Mouse (Mus musculus): Measurements from ENCODE around the gene Gm29797. TPM values are rescaled to one million over a fixed set of nuclear protein-coding genes. Genes with fewer than 3 reads are reported as not detected.

The Gm29797 gene
- total RNA-seq, 2 experiments from 2014 or later = not detected

DNA sequence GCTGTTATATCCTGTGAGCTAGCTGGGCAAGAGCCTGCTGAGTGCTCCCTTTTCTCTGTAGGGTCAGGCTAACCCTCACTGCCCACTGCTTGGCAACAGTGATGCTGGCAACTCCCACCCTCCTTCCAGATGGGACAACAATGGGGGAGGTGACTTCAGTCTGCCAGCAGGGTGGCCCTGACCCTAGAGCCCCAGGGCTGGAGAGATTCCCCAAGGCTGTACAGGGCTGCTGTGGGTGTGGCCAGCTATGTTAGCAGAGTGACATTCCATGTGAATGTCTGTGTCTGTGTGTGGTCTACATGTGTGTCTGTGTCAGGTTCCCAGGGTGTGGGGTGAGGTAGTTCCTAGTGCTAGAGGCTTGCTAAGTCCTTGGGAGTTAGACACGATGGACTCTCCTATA is 16.7 kb downstream of the Gm29797 start:
- no peak for DNase-seq

DNA sequence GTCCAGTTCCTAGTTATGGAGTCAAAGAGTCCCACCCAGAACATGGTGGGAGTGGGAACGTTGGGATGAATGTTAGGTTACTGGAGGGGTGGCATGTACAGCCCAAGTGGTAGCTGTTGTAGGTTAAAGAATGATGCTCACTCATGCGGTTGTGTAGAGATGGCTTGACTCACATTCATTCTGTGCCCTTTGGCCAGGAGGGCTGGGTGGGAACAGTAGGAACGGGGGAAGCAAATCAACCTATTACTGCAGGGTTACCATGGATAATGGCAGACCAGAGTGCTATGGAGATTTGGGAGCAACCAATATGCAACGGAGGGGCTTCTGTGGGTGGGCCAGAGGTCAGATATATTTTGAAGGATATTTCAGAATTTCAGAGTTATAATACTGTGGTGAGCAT is 18.1 kb downstream of the Gm29797 start:
- DNase-seq = no peak

GRCm38 (mm10) chr2:181675454-181675853 is 18.6 kb downstream of the Gm29797 start:
- DNase-seq = peak; percentile 77

GRCm38 (mm10) chr2:181676424-181676823 is 19.6 kb downstream of the Gm29797 start:
- DNase-seq = no peak

GRCm38 (mm10) chr2:181677096-181677754 is 20.4 kb downstream of the Gm29797 start:
- peak; percentile 54 for DNase-seq

DNA sequence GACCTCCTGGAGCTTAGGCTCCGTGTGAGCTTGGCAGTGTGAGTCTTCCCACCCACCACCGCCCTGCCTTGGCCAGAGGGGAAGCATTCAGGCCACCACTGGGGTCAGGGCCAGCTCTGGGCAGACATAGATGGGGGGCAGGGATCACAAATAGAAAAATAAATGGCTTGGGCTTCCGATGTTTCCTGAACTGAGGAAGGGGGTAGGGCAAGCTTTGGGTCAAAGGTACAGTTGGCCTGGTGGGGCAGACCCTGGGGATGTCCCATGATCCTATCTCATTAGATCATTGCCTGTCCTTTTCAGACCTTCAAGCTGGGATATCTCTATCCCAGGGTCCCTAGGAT is 20.9 kb downstream of the Gm29797 start:
- no peak for DNase-seq

DNA sequence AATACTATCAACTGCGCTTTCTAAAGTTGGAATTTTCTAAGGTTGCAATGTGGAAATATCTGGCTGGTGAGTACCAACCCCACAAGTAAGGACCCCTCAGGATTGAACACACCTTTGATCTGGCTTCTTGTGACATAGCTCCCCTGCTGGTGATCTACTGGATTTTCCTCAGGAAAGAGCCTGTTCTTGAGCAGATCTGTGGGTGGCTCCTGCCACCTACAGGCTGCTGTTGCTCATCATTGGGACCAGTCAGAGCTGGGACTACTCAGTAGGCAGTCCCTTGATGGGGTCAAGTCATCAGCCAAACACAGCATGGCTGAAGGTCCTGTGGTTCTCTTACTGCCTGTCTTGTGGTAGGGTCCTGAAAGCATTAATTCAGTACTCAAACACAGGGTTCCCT is 21.9 kb downstream of the Gm29797 start:
- peak; percentile 76 for DNase-seq

GRCm38 (mm10) chr2:181679951-181680715 is 23.3 kb downstream of the Gm29797 start, which contains the start of gene Tcea2:
TSS of gene Tcea2 (plus strand) at chr2:181680310.
- peak; percentile 73 for DNase-seq

DNA sequence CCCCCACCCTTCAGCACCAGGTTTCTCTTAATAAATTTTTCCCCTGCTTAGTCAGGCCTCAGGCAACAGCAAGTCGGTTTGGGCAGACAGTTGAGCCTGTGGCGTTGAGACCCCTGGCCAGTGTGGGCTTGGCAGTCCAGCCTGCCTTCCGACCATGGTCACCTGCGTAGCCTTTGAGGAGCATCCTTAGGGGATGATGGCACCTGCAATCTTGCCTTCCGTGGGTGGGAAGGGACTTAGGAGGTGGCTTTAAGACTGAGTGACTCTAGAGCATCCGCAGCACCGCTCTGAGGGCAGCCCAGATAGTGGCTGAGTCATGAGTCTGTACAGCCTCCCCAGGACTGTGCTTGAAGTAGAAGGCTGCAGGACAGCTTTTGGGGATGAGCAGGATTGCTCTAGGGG is 23.9 kb downstream of the Gm29797 start:
- no peak for DNase-seq

DNA sequence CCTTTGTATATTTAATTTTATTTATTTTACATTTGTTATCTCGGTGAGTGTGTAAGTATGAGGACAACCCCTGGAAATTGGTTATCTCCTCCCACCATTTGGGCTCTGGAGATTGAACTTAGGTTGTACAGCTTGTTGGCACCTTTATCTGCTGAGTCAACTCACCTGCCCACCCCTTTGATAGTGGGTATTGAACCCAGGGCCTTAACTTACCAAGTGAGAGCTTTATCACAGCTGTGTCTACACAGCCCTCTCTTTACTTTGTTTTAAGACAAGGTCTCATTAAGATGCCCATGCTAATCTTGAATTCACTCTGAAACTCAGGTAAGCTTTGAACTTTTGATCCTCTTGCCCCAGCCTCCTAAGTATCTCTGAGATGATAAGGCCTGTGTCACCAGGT is 25.1 kb downstream of the Gm29797 start:
- DNase-seq = no peak

- DNase-seq = no peak
Observed at GRCm38 (mm10) chr2:181683381-181683780, 26.5 kb downstream of the Gm29797 start.

DNA sequence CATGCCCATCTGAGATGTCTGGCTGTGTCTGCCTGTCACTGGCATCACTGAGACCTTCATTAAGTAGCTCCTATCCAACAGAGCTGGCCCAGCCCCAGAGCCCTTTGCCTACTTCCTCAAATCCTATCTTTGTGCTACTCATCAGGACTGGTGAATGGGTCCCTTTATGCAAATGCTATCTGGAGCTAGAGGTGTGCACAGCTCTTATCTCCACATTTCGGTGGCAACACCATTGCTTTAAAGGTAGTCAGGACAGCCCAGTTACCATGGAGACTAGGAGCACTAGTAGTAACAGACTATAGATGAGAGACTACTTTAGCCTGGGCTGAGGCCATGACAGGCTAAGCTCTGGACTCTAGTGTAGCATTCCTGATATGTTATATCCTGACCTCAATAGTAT is 27.9 kb downstream of the Gm29797 start:
- DNase-seq = no peak

DNA sequence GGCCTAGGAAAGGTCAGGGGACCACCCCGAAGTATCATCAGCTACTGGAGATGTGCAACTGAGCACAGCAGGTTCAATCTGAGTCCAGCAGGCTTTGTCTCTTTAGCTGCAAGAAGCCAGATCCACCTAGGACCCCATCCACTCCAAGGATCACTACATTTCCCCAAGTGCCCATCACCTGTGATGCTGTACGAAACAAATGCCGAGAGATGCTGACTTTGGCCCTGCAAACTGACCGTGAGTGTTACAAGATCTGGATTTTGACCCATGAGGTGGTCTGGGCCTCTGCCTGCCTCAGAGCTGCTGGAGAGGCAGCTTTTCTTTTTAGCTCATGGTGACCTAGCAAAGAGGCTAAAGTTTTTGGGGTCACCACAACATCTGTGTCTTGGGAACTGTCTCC is 28.9 kb downstream of the Gm29797 start:
- no peak for DNase-seq

DNA sequence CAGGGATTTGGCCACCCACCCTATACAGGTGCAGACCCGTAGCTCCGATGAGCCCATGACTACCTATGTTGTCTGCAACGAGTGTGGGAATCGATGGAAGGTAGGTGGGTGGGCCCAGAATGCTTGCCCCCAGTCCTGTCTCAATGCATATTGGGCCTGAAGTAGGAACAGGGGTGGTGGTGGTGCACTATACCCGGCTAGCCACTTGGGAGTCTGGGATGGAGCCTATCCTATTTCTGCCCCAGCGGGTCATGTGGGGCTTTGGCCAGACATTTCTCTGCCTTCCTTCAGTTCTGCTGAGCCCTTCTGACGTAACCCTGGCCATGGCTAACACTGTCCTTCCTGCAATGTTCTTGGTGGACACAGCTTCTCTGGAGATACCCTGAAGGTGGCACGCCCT is 30.8 kb downstream of the Gm29797 start:
- DNase-seq = no peak

DNA sequence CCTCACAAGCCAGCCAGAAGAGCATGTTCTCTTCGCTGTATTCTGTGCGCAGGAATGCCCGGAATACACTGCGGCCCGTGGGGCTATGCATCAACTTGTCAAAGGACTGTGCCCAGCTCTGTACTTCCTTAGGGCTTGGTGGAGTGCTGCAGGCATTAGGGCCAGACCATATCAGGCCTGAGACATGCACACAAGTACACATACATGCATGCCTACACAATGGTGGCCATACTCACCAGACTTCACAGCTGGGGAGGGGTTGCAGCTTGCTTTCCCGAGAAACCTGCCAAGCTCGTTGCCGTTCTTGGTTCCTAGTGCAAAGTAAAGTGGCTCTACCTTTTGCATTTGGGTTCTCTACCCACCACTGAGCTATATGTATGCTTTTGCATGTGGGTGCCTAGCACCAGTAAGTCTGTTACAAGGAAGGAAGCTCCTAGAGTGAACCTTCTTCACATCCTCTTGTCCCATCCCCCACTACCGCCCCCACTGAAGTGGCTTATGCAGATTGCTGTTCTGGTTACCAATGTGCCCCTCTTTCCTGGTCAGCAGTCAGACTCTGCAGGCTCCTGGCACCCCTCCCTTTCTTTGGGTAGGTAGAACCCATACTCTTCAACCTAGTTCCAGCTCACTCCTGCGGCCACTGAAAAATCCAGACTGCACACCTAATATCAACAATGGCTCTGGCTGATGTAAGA is 32.8 kb downstream of the Gm29797 start:
- no peak for DNase-seq

GRCm38 (mm10) chr2:181691083-181691482 is 34.2 kb downstream of the Gm29797 start:
- DNase-seq = no peak

GRCm38 (mm10) chr2:181691571-181691970 is 34.7 kb downstream of the Gm29797 start:
- no peak for DNase-seq

GRCm38 (mm10) chr2:181692304-181692703 is 35.5 kb downstream of the Gm29797 start:
- no peak for DNase-seq

DNA sequence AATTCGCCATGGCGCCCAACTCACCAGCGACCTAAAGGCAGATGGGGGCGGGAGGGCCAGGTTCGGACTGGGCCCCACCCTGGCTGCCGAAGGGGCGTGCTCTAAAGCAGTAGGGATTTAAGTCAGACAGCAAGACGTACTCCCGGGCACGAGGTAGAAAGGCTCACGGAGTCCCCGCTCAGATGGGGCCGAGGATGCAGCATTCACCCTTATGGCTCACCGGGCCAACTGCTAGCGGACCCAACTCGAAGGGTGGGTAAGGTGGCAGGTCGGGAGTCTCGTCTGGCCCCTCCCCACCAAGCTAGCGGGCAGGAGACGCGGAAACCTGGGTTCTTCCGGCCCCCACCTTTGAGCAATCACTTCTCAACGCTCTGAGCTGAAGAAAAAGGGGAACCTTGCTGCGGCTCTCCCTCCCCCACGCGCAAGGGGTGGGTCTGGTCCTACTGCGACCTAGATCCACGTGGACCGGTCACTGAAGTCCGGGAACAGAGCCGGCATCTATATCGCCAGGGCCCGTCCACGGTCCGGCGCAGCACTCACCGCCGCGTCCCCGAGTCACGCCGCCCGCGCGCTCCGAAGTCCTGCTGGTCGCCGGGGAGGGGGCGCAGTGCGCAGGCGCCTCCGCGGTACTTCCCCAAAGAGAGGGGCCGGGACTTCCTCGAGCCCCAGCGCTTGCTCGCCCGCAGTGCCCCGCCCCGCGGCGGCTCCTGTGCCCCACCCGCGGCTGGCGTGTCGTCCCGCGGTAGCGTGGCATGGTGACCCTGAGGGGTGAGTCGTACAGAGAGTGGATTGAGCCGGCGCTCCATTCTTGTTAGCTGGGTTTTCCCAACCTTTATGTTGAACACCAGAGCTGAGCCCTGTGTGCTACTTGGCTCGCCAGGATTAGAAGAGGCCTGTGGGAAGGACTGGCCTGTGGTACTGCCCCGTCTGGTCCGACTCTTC is 36.8 kb downstream of the Gm29797 start, which contains the start of gene Rgs19:
Rgs19 (minus strand) TSS at position 639 of the 942 bp plus-strand sequence.
- peak; percentile 83 for DNase-seq

DNA sequence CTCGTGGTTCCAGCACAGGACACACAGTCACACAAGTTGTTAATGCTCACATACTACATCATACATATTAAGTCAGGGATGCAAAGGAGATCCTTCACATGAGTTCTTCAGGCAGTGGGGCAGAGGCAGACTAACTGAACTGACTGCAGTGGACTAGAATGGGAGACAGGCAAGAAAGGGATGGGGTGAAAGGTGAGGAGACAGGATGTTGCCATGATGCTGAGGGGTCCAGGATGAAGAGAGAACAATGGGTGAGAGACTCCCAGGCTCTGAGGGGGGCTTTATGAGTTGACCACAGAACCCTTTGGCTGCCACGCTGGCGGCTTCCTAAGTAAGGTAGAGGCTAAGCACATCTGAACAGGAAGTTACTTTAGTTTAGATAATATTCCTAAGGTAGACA is 37.7 kb downstream of the Gm29797 start:
- DNase-seq = no peak

GRCm38 (mm10) chr2:181695776-181696175 is 38.9 kb downstream of the Gm29797 start:
- no peak for DNase-seq

DNA sequence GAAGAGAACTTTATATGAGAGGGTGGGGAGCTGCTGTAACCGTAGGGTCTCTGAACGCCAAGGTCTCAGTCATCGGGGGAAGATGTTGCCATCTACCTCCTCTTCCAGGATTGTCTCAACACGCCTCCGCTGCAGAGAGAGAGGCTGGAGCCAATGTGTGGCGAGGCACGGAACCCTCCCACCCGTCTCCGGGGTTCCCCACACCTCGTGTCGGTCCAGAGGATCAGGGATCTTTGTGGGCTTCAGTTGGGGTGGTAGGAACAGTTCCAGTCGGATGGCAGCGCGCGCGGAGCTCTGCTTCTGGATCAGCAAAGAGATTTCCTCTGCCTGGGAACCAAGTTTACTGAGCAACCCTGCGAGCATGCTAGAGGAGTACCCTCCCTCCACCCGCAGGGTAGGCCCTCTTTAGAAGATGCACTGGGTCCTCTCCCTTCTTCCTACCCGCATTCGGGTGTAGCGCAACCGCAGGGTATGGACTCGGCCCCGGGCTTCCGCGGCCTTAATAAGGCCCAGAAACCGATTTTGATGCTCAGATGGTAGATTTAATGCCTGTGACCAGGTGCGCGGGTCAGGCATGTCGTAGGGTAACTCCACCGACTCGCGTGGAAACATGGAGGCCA is 40.1 kb downstream of the Gm29797 start:
- no peak for DNase-seq
